In the genomic region with DNA sequence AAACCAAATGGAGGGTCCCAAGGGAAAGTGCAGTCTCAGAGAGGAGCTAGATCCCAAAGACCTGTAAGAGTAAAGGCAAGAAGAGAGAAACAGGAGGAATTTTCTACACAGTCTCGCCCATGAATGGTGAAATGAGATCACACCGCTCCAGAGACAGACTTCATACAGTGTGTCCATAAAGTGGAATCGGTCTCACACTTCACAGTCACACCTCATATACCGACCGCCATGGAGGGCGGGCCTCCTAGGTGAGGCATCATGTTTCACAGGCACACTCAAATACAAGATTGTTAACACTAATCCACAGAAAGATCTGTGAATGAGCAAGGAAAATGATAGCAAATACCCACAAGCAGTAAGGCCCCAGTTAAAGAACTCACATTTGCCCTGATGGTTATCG, we compare ENCODE assay signal across 17 mouse cellular contexts.
"Had no signal": no experiment of that assay in that cellular context is flagged by ENCODE, and none has a peak within 500 bp of the region (broad histone marks: within the 10 kb centered on the region; RNA-seq: fewer than 3 reads in every experiment).

No protein-coding gene starts in this region.

- H3K27me3 ChIP-seq: limb, embryonic 15.5 days; megakaryocyte, embryonic 14.5 days had no signal

- H3K9me3 ChIP-seq: limb, embryonic 15.5 days; megakaryocyte, embryonic 14.5 days had no signal

- H3K4me3 ChIP-seq: limb, embryonic 15.5 days; megakaryocyte, embryonic 14.5 days had no signal

- H3K4me2 ChIP-seq: limb, embryonic 15.5 days; liver, embryonic 11.5 days; lung, embryonic 14.5 days; midbrain, embryonic 11.5 days had no signal

- H3K9ac ChIP-seq: limb, embryonic 15.5 days; liver, embryonic 14.5 days; liver, postnatal 0 days; lung, embryonic 14.5 days had no signal

- ATAC-seq: liver, postnatal 0 days; lung, postnatal 0 days had no signal

- H3K36me3 ChIP-seq: limb, embryonic 15.5 days had no signal

- H3K4me1 ChIP-seq: megakaryocyte, embryonic 14.5 days had no signal

- H3K27ac ChIP-seq: limb, embryonic 15.5 days; liver, embryonic 14.5 days; macrophage had no signal

- DNase-seq: kidney, adult 11 months; kidney, adult 9 months; kidney, postnatal 14 days; kidney, postnatal 4 days; liver, postnatal 0 days; lung, embryonic 14.5 days; midbrain, embryonic 14.5 days; thymus, adult 2 months; thymus, postnatal 14 days; thymus, postnatal 4 days had no signal
